Mouse (Mus musculus) G1E (cell line): ENCODE results near the gene Snx18.

Source experiments
- CTCF ChIP-seq: IDR thresholded peaks from 2 replicates; pipeline ENCODE4 v1.5.1; 2012; ENCODE audit warnings: low read depth, low read length, inconsistent platforms, mixed read lengths
- GATA1 ChIP-seq: IDR thresholded peaks from 2 replicates; pipeline ENCODE4 v1.6.1; 2012; ENCODE audit warnings: borderline replicate concordance, low read length, inconsistent platforms, mixed read lengths
- TAL1 ChIP-seq: conservative IDR thresholded peaks from 2 replicates; pipeline ENCODE4 v1.6.1; 2012; ENCODE audit warnings: low read depth, low read length, inconsistent platforms, mixed read lengths

DNA sequence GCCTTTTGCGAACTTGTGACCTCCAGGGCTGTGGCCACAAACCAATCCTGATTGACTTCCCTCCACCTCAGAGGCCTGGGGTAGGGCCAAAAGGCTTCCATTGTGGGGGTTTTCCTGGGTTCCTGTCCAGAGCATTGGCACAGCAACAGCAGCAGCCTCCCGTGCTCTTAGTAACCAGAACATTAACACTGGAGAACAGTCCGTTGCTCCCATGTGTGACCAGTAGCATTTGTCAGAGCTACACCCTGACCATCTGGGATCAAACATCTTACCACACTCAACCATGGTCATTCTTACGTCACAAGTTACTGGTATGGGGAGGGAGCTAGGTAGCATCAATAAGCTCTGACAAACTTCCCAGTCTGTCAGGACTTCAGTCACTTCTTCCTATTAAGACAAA, 28.1 kb downstream of the Snx18 start:
- no peak for TF ChIP-seq CTCF
- TF ChIP-seq TAL1, result no peak
- TF ChIP-seq GATA1, result no peak
